Mouse (Mus musculus): ENCODE data around the gene Mustn1.

GRCm38 (mm10) chr14:30911141-30911540 lies 32.1 kb downstream of the Mustn1 start:
- TF ChIP-seq CTCF (IDR thresholded peaks at IDR 0.05; ENCODE audit: low read depth) (no peak), EP300 (IDR thresholded peaks at IDR 0.05; ENCODE audit: low read depth) (no peak)

Data from liver, embryonic 14.5 days (tissue).